Mouse (Mus musculus) CH12.LX (cell line): ENCODE measurements at regions not wholly inside any gene's neighbourhood (a gene's known extent, or its start where the extent isn't known, plus 50 kb on each side); places are given as distances from the start of the nearest gene placed in this dataset.

Experiments used
- DNase-seq: peaks from one replicate; pipeline ENCODE4 v3.0.0-alpha.2; 2013; ENCODE audit errors: extremely low read depth
- H3K27ac ChIP-seq: 2 replicates; pipeline ENCODE4 v1.5.1; 2012; ENCODE audit warnings: low read depth, mild to moderate bottlenecking, control low read depth, moderate library complexity; ENCODE audit not compliant: insufficient read depth
- H3K27me3 ChIP-seq: replicated peaks from 2 replicates; pipeline ENCODE3; 2012; ENCODE audit warnings: inconsistent platforms
- H3K36me3 ChIP-seq, 2 experiments: replicated peaks in 1 of 2; 2 replicates each; pipeline versions ENCODE3 to v1.6.1; 2012; ENCODE audit warnings: inconsistent platforms in 1 of 2, low read length in 1 of 2, mild to moderate bottlenecking in 1 of 2, mixed read lengths in 1 of 2, moderate library complexity in 1 of 2; ENCODE audit not compliant: control insufficient read depth in 1 of 2, insufficient read depth in 1 of 2
- H3K4me1 ChIP-seq, 2 experiments: 2 replicates each; pipeline ENCODE4 v1.6.1; 2012; ENCODE audit warnings: inconsistent platforms in 1 of 2, moderate library complexity in 1 of 2; ENCODE audit not compliant: insufficient read depth in 2 of 2, control insufficient read depth in 1 of 2
- H3K4me2 ChIP-seq: 2 replicates; pipeline ENCODE4 v1.6.1; 2012; ENCODE audit warnings: low read depth, mild to moderate bottlenecking, control low read depth; ENCODE audit not compliant: poor library complexity, insufficient read depth, severe bottlenecking
- H3K4me3 ChIP-seq, 3 experiments: fragments of 150-350 bp in 1 of 3; sonication (generic) in 1 of 3; replicated peaks in 1 of 3; 2 replicates each; pipeline versions ENCODE3 to v1.5.1; 2011 to 2012; ENCODE audit warnings: low read depth in 2 of 3, low read length in 2 of 3, mild to moderate bottlenecking in 2 of 3, moderate library complexity in 2 of 3, control low read depth in 1 of 3, improper control_type of control experiment in 1 of 3, inconsistent platforms in 1 of 3, mixed read lengths in 1 of 3; ENCODE audit not compliant: poor library complexity in 1 of 3
- H3K79me2 ChIP-seq: replicated peaks from 2 replicates; pipeline ENCODE4 v1.6.1; 2012; ENCODE audit warnings: mild to moderate bottlenecking, moderate library complexity; ENCODE audit not compliant: control insufficient read depth, poor library complexity, insufficient read depth, severe bottlenecking; ENCODE audit errors: extremely low read depth
- H3K9ac ChIP-seq: 2 replicates; pipeline ENCODE4 v1.6.1; 2012; ENCODE audit warnings: low read depth, mild to moderate bottlenecking, control low read depth, moderate library complexity; ENCODE audit not compliant: insufficient read depth
- H3K9me3 ChIP-seq: replicated peaks from 2 replicates; pipeline ENCODE3; 2012; ENCODE audit warnings: low read length, inconsistent platforms, mixed read lengths
- BHLHE40 ChIP-seq: IDR thresholded peaks from 2 replicates; pipeline ENCODE4 v1.6.1; 2011; ENCODE audit warnings: mild to moderate bottlenecking, low read depth, low read length, improper control_type of control experiment
- CHD1 ChIP-seq: IDR thresholded peaks from 2 replicates; pipeline ENCODE4 v1.6.1; 2012; ENCODE audit warnings: low read depth, low read length, improper control_type of control experiment, inconsistent platforms
- CHD2 ChIP-seq: IDR thresholded peaks from 2 replicates; pipeline ENCODE4 v1.6.1; 2011; ENCODE audit warnings: low read length, improper control_type of control experiment
- CTCF ChIP-seq, 2 experiments: IDR thresholded peaks in 1 of 2; conservative IDR thresholded peaks in 1 of 2; 2 replicates each; pipeline ENCODE4 v1.5.1; 2011 to 2012; ENCODE audit warnings: low read depth in 2 of 2, low read length in 2 of 2, improper control_type of control experiment in 1 of 2, inconsistent platforms in 1 of 2, mild to moderate bottlenecking in 1 of 2, moderate library complexity in 1 of 2
- E2F4 ChIP-seq: IDR thresholded peaks from 2 replicates; pipeline ENCODE4 v1.6.1; 2011; ENCODE audit warnings: low read depth, low read length, improper control_type of control experiment; ENCODE audit not compliant: insufficient replicate concordance
- ELF1 ChIP-seq: IDR thresholded peaks from 2 replicates; pipeline ENCODE4 v1.6.1; 2014; ENCODE audit warnings: low read depth, mild to moderate bottlenecking, inconsistent platforms, low read length, improper control_type of control experiment
- EP300 ChIP-seq: IDR thresholded peaks from 2 replicates; pipeline ENCODE4 v1.6.1; 2011; ENCODE audit warnings: low read length, improper control_type of control experiment
- ETS1 ChIP-seq: conservative IDR thresholded peaks from 2 replicates; pipeline ENCODE4 v1.6.1; 2012; ENCODE audit warnings: low read depth, mild to moderate bottlenecking, inconsistent platforms, low read length, improper control_type of control experiment, moderate library complexity
- GABPA ChIP-seq: IDR thresholded peaks from 2 replicates; pipeline ENCODE4 v1.6.1; 2012; ENCODE audit warnings: low read depth, low read length, improper control_type of control experiment, inconsistent platforms; ENCODE audit not compliant: insufficient replicate concordance
- HCFC1 ChIP-seq: IDR thresholded peaks from 2 replicates; pipeline ENCODE4 v1.6.1; 2012; ENCODE audit warnings: low read depth, mild to moderate bottlenecking, inconsistent platforms, low read length, improper control_type of control experiment
- IRF4 ChIP-seq: IDR thresholded peaks from 2 replicates; pipeline ENCODE4 v1.6.1; 2014; ENCODE audit warnings: low read depth, mild to moderate bottlenecking, inconsistent platforms, low read length, improper control_type of control experiment
- JUN ChIP-seq: IDR thresholded peaks from 2 replicates; pipeline ENCODE4 v1.6.1; 2011; ENCODE audit warnings: low read depth, mild to moderate bottlenecking, low read length, improper control_type of control experiment, moderate library complexity; ENCODE audit not compliant: insufficient read depth
- JUND ChIP-seq: conservative IDR thresholded peaks from 2 replicates; pipeline ENCODE4 v1.6.1; 2011; ENCODE audit warnings: low read depth, low read length, improper control_type of control experiment
- KAT2A ChIP-seq: IDR thresholded peaks from 2 replicates; pipeline ENCODE4 v1.6.1; 2012; ENCODE audit warnings: low read length, improper control_type of control experiment, inconsistent platforms; ENCODE audit not compliant: insufficient replicate concordance
- MAFK ChIP-seq: IDR thresholded peaks from 2 replicates; pipeline ENCODE4 v1.6.1; 2011; ENCODE audit warnings: low read length, improper control_type of control experiment; ENCODE audit not compliant: insufficient replicate concordance
- MAX ChIP-seq: IDR thresholded peaks from 2 replicates; pipeline ENCODE4 v1.6.1; 2011; ENCODE audit warnings: low read length, improper control_type of control experiment
- MAZ ChIP-seq: IDR thresholded peaks from 2 replicates; pipeline ENCODE4 v1.6.1; 2012; ENCODE audit warnings: low read depth, mild to moderate bottlenecking, inconsistent platforms, low read length, improper control_type of control experiment, moderate library complexity
- MEF2A ChIP-seq: IDR thresholded peaks from 2 replicates; pipeline ENCODE4 v1.6.1; 2014; ENCODE audit warnings: low read depth, mild to moderate bottlenecking, inconsistent platforms, low read length, improper control_type of control experiment, borderline replicate concordance
- MXI1 ChIP-seq: IDR thresholded peaks from 2 replicates; pipeline ENCODE4 v1.6.1; 2011; ENCODE audit warnings: mild to moderate bottlenecking, low read depth, low read length, improper control_type of control experiment
- MYC ChIP-seq: IDR thresholded peaks from 2 replicates; pipeline ENCODE4 v1.6.1; 2011; ENCODE audit warnings: low read depth, mild to moderate bottlenecking, improper control_type of control experiment, low read length
- NELFE ChIP-seq: IDR thresholded peaks from 2 replicates; pipeline ENCODE4 v1.6.1; 2011; ENCODE audit warnings: low read depth, low read length, improper control_type of control experiment
- NRF1 ChIP-seq: IDR thresholded peaks from 2 replicates; pipeline ENCODE4 v1.6.1; 2014; ENCODE audit warnings: low read depth, mild to moderate bottlenecking, inconsistent platforms, low read length, improper control_type of control experiment, moderate library complexity
- PAX5 ChIP-seq: IDR thresholded peaks from 2 replicates; pipeline ENCODE4 v1.6.1; 2012; ENCODE audit warnings: low read length, inconsistent platforms, mixed read lengths
- POLR2A ChIP-seq: IDR thresholded peaks from 2 replicates; pipeline ENCODE4 v1.6.1; 2011; ENCODE audit warnings: low read depth, mild to moderate bottlenecking, improper control_type of control experiment, low read length
- POLR2AphosphoS2 ChIP-seq: IDR thresholded peaks from 2 replicates; pipeline ENCODE4 v1.6.1; 2011; ENCODE audit warnings: low read depth, low read length, improper control_type of control experiment
- RAD21 ChIP-seq: IDR thresholded peaks from 2 replicates; pipeline ENCODE4 v1.6.1; 2011; ENCODE audit warnings: low read depth, mild to moderate bottlenecking, low read length, improper control_type of control experiment, moderate library complexity
- RCOR1 ChIP-seq: conservative IDR thresholded peaks from 2 replicates; pipeline ENCODE4 v1.6.1; 2012; ENCODE audit warnings: low read depth, mild to moderate bottlenecking, inconsistent platforms, low read length, improper control_type of control experiment
- SIN3A ChIP-seq: IDR thresholded peaks from 2 replicates; pipeline ENCODE4 v1.6.1; 2012; ENCODE audit warnings: low read length, improper control_type of control experiment, inconsistent platforms
- SMC3 ChIP-seq: IDR thresholded peaks from 2 replicates; pipeline ENCODE4 v1.6.1; 2011; ENCODE audit warnings: low read depth, low read length, improper control_type of control experiment
- TBP ChIP-seq: conservative IDR thresholded peaks from 2 replicates; pipeline ENCODE4 v1.6.1; 2011; ENCODE audit warnings: low read depth, low read length, improper control_type of control experiment
- TCF12 ChIP-seq: IDR thresholded peaks from 2 replicates; pipeline ENCODE4 v1.6.1; 2014; ENCODE audit warnings: low read depth, mild to moderate bottlenecking, inconsistent platforms, low read length, improper control_type of control experiment
- UBTF ChIP-seq: IDR thresholded peaks from 2 replicates; pipeline ENCODE4 v1.6.1; 2012; ENCODE audit warnings: low read depth, mild to moderate bottlenecking, inconsistent platforms, low read length, improper control_type of control experiment, moderate library complexity
- USF1 ChIP-seq: IDR thresholded peaks from 2 replicates; pipeline ENCODE4 v1.6.1; 2014; ENCODE audit warnings: low read depth, mild to moderate bottlenecking, inconsistent platforms, low read length, improper control_type of control experiment
- USF2 ChIP-seq: conservative IDR thresholded peaks from 2 replicates; pipeline ENCODE4 v1.6.1; 2011; ENCODE audit warnings: low read depth, low read length, improper control_type of control experiment
- ZC3H11A ChIP-seq: IDR thresholded peaks from 2 replicates; pipeline ENCODE4 v1.6.1; 2012; ENCODE audit warnings: low read depth, mild to moderate bottlenecking, inconsistent platforms, low read length, improper control_type of control experiment
- ZKSCAN1 ChIP-seq: IDR thresholded peaks from 2 replicates; pipeline ENCODE4 v1.6.1; 2012; ENCODE audit warnings: low read depth, inconsistent platforms, low read length, improper control_type of control experiment, borderline replicate concordance
- ZMIZ1 ChIP-seq: IDR thresholded peaks from 2 replicates; pipeline ENCODE4 v1.6.1; 2012; ENCODE audit warnings: low read depth, mild to moderate bottlenecking, inconsistent platforms, low read length, improper control_type of control experiment
- ZNF384 ChIP-seq: IDR thresholded peaks from 2 replicates; pipeline ENCODE4 v1.6.1; 2012; ENCODE audit warnings: low read depth, low read length, improper control_type of control experiment, inconsistent platforms
- dilution Hi-C: fragments of 300-500 bp; cut with MboI; formaldehyde crosslinking; loops from 2 replicates; pipeline ENCODE4 v1.14.3; 2020; ENCODE audit warnings: low sequenced_read_pairs; ENCODE audit not compliant: extremely low pct_unique_long_range_greater_than_20kb, extremely low pct_ligation_motif_present
- in situ Hi-C: fragments of 300-500 bp; cut with MboI; formaldehyde crosslinking; loops from 3 replicates; pipeline ENCODE4 v1.14.3; 2019; ENCODE audit warnings: low sequenced_read_pairs, low pct_ligation_motif_present, low pct_unique_long_range_greater_than_20kb, mixed read lengths

DNA sequence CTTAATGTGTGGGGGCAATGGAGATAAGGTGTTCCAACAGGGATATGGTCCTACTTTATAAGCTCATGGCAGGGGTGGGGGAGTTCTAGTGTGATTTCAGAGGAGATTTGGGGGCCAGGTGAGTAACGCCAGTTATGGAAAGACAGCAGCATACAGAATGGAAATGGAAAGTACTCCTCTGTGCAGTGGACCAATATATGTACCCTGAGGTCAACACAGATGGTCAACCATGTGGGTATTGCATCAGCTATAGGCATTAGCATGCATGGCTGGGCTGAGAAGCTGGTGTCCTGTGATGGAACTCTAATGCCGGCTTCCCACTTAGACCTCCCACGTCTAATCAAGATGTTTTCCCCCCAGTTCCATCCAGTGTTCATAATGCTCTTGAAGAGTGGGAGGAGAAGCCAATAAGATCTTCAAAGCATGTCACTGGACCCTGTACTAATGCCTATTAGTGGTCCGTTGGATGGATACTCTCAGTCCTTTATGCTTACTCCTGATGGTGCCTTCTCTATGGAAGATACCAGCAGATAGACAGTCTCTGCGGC, 139.3 kb upstream of the Tet2 start:
- Histone ChIP-seq H3K9me3 (no peaks in the 10 kb centered on the region), H3K36me3 (no peaks in the 10 kb centered on the region), H3K9ac (peak overlapping the region; percentile 60), H3K27ac (peak overlapping the region; percentile 92), H3K4me2 (peak overlapping the region; percentile 52), H3K79me2 (no peaks in the 10 kb centered on the region), H3K27me3 (no peaks in the 10 kb centered on the region), H3K4me3 (no peak overlapping the region), H3K4me1 (peaks cover 45 to 61% of the 10 kb centered on the region in 2 experiments)
- in situ Hi-C loops (no loop called here), dilution Hi-C loops (no loop called here)
- TF ChIP-seq BHLHE40 (peak; percentile 86), TCF12 (peak; percentile 100), TBP (peak; percentile 84; the same call in 1 of the 2 replicates), ZNF384 (peak; percentile 78), ELF1 (peak; percentile 43; the same call in 1 of the 2 replicates), IRF4 (peak; percentile 94), JUN (peak; percentile 93), MEF2A (peak; percentile 96), MAFK (peak; percentile 84), E2F4 (peak; percentile 62; the same call in 1 of the 2 replicates), MAX (peak; percentile 98), ZC3H11A (no peak), USF2 (no peak), USF1 (no peak), HCFC1 (peak; percentile 49), CTCF (conservative IDR thresholded peaks at IDR 0.05 in 1 of 2, IDR thresholded peaks at IDR 0.05 in 1 of 2; ENCODE audit: low read depth in 2 of 2, low read length in 2 of 2) (no peak), ZMIZ1 (peak; percentile 57; the same call in 1 of the 2 replicates), NELFE (no peak; the same call in none of the 2 replicates), CHD1 (peak; percentile 84; the same call in 1 of the 2 replicates), GABPA (no peak), JUND (peak; percentile 91), POLR2A (0 out of 2 replicates have a peak, but pooled peaks have one; percentile 32), POLR2AphosphoS2 (no peak), NRF1 (no peak; the same call in 1 of the 2 replicates), MAZ (peak; percentile 98), EP300 (peak; percentile 99), UBTF (no peak), RAD21 (peak; percentile 20), PAX5 (no peak), RCOR1 (peak; percentile 53; the same call in 1 of the 2 replicates), KAT2A (0 out of 2 replicates have a peak, but pooled peaks have one; percentile 62), CHD2 (peak; percentile 84), MXI1 (peak; percentile 69; the same call in 1 of the 2 replicates), ETS1 (peak; percentile 97), SMC3 (peak; percentile 33), MYC (peak; percentile 100), ZKSCAN1 (no peak), SIN3A (no peak; the same call in 1 of the 2 replicates)
- DNase-seq: peak; percentile 85
